Mouse (Mus musculus) adipocyte (in vitro differentiated cells): ENCODE measurements around the gene Tshz2.

ENCODE experiments used
- DNase-seq: peaks from one replicate; pipeline ENCODE4 v3.0.0-alpha.2; 2016; ENCODE audit warnings: low spot score

Tshz2 gene

DNA sequence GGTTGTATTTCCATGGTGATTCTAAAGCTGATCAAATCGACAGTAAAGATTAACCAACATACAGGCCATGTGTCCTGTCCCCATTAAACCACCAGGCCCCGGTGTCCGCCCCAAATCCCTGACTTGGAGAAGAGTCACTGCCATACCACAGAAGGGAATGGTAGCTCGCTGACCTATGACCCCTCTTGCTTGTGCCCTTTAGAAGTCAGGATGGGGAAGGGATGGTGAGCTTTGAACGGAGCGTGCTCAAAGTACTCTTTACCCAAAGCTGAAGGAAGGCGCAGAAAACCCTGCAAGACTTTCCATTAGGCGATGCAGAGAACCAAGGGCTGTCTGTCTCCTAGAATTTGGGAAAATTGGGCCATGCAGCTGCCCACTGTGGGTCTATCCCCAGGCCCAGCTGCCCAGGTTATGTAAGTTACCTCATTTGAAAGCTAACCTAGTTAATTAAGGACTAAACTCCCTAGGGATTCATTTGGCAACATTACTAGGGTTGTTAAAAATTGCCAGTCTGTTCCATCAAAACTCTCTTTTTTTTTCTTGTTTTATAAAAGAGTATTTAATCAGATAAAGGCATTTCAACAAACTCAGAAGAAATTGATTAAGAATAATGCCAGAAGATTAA, 238.7 kb downstream of the Tshz2 start:
- DNase-seq = no peak

DNA sequence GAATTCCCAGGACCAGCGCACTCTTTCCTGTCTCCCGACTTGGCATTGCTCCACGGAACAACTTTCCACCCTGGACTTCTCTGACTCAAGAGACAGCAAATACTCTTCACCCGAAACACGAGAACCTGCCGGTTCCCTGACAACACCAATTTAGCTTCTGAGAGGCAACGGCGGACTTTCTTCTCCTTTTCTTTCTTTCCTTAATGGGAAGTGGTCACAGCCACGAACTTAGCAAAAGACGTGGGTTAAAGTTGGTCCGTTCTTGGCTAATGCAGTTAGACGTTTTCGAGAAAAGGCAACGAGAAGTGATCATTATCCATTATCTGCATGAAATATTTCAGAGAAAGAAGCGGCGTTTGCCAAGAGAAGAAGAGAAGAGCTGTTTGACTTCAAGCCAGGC, 240.6 kb downstream of the Tshz2 start:
- no peak for DNase-seq

DNA sequence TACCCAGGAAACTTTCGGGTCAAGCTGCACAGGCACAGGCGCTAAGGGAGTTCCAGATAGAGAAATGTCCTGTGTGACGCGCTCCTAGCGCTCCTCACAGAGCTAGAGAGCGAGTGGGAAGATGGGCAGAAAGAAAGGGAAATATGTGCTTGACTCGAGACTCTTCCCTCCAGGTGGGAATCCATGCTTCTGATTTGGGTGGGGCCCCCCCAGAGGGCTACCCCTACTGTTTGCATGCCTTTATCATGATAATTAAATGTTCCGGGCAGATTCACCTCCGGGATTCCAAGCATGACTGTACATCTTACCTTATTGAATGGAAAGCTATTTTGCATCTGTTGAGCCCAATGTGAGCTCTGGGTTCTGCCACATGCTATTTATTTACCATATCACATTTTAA, 255.1 kb downstream of the Tshz2 start:
- no peak for DNase-seq

DNA sequence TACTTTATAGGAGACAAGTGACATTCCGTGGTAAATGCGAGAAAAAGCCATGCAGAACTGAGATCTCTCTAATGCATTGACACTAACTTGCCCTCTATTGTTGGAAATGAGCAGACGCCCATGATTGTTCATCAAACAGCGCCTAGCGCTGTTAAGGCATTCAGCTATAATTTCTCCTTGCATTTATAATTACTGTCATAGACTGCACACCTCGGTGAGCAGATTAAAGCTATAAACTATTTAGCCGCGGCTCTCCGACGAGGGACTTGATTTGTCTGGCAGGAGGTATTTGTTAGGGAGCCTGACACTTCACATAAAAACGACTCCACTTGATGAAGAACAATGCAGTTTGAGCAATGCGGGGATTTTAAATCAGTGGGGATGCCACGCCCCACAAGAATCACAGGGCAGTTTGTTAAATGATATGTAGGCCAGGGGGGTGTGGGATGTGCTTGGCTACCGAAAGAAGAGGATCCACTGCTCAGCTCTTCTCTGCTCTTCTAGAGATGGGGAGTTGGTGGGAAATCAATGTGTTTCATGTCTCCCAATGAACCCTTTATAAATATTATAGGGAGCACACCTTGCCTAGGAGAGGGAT, 259.7 kb downstream of the Tshz2 start:
- no peak for DNase-seq

DNA sequence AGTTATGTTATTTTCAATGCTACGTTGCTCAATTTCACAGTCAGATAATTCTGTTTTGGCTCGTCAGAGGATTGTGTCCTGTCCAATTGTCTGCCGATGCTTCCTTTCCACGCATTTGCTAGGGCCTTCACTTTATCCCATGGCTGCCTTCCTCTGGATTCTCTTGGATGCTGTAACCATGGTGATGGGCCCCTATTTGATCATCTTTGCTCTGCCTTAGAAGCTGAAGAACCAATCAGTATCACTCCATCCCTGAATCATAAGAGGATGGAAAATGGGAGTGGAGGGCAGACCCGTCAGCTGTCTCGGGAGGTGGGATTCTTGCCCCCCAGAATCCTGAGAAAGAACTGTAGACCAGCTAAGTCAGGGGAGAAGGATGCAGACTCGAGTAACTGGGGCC, 270.1 kb downstream of the Tshz2 start:
- no peak for DNase-seq

DNA sequence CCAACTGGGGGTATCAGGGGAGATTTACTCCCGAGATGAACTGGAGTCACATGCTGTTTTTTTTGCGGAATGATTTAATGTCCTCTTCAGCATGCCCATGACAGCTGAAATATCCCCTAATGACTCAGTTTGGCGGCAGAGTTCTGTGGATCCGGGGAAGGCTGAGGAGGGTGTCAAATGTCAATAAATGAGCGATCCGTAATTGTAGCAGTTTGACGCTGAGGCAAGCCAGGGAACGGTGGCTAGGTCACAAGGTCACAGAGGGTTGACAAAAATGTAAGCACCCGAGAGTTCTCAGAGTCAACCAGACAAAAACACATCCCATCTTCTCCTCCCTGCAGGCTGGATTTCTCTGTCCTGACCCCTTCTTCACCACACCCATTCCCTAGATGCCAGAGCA, 273.6 kb downstream of the Tshz2 start:
- no peak for DNase-seq

DNA sequence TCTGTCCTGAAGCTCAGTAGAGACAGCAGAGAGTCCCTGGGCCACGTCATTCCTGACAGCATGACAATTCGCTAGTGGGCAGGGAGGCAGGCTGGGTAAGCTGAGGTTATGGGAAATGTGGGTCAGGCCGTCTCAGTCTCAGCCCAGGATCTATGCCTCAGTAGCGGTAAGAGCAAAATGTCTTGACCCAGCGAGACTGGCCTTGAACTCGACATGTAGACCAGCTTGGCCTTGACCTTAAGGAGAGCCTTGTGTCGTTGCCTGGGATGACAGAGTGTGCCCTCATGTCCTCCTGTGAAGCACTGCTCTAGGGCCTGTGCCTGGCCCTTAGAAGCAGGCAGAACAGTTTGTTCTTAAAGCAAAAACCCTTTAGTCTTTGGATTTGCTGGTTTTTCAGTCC, 275.2 kb downstream of the Tshz2 start:
- DNase-seq = no peak

DNA sequence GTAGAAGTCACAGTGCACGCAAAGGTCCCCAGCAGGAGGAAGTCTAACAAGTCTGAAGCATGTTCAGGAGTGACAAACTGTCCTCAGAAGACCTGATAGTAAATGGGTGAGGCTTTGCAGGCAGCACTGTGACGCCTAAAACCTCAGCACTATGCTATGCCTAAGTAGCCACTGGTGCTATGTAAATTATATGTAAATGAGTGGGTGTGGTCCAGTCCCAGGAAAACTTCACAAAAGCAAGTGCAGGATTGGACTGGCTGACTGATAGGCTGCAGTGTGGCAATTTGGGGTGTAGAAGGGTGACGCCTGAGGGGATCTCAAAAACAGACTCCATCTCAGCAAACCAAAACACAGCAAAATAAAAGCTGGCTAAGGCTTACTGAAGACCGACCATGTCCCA, 277.8 kb downstream of the Tshz2 start:
- no peak for DNase-seq

DNA sequence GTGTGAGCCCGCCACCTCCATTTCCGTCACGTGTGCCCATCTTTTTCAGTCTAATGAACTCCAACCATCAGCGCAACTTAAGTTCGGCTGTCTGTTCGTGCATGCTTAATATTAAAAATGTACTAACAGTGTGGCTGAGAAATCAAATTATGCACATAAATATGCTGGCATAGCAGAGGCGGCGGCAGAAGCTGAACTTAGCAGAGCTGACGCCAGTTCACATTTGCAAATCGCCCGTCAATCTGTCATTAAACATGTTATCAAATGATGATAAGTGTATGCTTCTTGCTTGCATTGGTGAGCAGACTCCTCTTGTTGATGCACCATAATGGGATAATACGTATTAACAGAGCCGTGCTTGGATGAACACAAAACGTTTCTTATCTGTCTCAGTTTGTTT, 280.0 kb downstream of the Tshz2 start:
- DNase-seq = no peak

DNA sequence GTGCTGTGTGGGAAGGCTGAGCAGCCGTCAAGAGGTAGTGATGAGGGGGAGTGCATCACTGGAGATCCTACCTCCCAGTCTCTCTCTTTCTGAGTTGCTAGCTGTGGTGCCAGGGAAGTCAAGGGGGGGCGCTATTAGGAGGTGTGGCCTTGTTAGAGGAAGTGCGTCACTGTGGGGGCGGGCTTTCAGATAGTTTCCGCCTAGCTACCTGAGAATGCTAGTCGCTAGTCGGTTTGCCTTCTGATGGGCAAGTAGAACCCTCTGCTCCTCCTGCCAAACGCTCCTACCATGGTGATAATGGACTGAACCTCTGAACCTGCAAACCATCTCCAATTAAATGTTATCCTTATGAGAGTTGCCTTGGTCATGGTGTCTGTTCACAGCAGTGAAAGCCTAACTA, 282.1 kb downstream of the Tshz2 start:
- DNase-seq = no peak

DNA sequence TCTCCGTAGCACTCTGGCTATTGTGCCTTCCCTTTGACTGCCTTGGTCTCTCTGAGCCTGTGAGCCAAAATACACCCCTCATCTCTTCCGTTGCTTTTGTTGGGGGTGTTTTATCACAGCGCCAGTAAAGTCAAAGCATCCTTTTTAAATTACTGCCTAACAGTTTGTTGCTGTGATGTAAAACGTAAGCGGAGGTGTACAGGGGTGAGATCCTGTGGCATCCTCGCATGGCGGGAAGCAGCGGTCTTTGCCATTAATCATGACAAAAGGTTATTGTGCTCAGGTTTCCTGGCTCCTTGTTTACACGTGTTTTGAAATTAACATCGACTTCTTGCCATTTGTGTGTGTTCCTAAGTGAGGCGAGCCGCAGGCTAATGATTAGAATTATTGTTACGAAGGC, 282.5 kb downstream of the Tshz2 start:
- DNase-seq = no peak

DNA sequence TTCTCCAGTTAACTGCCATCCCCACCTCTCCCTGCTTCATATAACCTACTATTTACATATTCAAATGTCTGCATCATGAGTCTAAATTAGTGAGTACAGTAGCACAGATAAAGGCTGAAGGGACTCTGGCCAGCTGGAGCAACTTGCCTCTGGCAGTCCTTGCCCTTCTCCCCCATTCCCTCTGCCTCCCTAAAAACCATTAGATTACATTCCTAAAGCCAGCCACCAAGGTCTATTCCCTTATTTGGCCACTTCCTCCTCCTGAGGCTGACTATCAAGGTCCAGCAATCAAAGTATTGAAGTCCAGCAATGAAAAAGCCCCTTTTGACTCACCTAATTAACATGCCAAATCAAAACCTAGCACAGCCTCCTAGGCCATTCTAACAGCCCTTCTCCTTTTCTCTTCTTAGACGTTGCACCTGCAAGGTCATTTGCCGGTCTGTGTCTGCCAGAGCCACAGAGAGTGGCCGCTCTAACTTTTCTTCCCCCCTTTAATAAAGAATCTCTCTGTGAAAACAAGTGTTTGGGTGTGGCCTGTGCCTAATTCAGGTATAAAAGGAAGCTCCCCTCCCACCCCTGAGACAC, 286.4 kb downstream of the Tshz2 start:
- DNase-seq = no peak

DNA sequence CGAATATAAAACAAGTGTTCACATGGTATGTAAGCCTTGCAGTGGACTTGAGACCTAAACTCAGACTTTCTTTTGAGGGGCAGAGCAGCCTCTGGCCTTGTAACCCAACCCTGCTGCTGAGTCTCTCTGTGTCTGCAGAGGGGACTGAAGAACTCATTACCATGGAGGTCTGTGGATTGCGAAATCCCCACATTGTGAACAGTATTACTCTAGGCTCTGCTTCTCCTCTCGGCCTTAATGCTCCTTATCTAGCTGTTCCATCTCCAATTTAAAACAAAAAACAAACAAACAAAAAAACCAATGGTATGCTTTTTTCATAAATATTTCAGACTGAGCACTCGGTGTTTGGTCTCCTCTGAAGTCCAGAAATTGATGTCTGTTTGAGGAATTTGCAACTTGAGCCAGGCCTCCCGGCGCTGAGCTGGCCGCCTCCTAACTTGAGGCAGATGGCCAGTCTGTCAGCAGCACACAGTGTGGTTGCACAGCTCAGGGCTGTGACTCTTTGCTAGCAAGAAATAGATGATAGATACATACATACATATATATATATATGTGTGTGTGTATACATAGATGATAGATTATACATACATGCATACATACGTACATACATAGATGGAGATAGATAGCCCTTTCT, 291.5 kb downstream of the Tshz2 start:
- no peak for DNase-seq

DNA sequence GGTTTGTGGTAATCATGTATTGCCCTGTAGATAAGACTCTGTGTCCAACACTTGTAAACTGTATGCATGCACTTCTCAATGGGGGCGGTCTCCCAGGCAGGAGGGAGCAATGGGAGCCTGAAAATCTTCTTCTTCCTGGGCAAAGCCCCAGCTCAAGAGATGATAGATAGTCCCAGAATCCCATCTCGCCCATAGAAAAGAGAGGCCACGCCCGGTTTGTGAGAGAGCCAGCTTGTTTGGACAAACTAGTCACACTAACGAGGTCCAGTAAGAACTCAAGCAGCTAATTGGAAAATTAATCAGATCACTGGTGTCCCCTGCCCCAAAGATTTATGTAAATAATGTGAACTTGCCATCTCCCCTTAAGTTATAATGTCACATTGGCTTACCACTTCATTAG, 292.7 kb downstream of the Tshz2 start:
- peak; percentile 2 for DNase-seq

DNA sequence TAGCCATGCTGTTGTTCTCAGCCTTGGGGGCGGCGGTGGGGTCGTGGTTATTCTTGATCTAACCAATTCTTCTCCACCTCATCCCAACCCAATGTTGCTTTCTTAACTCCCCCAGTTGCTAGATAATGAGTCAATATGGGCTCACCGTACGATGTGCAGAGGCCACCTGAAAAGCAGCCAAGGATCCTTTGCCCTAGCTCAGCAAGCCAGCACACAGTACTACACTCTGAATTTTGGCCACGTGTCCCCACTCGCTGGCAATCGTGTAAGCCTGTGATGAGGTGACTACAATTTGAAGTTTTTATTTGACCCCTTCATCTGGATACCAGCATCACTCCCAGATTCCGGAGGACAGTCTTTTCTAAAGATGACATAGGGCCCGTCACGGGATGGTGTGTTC, 293.2 kb downstream of the Tshz2 start:
- DNase-seq = peak; percentile 59

DNA sequence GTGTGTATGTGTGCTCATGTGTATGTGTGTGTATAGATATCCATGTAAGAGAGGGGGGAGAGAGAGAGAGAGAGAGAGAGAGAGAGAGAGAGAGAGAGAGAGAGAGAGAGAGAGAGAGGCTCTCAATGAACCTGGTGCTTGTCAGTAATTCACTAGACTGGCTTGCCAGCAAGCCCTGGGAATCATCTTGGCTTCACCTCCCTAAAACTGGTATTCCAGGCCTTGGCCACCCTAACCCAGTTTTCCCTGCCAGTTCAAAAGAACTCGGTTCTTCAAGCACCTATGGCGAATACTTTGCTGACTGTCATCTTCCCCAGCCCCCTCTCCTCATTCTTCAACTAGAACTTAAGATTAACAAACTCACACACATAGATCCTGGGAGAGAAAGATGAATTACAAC, 294.6 kb downstream of the Tshz2 start:
- no peak for DNase-seq

DNA sequence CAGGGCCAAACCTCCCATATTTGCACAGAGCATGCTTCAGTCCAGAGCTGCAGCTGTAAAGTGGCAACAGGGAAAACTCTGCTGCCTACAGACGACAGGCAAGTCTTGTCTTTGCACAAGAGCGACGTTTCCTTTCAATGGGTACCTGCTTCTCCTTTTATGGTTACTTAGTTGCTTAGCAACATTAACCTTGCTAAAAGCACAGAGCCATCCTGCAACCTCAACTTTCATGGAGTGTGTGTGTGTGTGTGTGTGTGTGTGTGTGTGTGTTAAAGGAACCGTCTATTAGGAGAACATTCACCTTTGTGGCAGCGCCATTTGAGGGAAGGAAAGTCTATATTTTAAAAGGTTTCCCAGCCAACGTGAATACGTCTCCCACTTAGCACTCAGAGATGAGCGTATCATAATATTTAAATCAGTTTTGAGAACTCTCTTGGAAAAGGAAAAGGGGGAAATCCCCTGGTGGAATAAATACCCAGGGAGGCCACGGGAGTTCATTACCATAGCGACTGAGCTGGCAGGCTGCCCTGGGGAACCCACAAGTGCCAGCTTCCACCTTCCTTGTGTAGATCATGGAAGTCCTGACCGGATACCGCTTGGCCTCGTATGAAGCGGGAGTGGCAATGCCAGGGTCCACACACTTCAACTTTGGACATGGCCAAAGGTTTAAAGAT, 295.8 kb downstream of the Tshz2 start:
- no peak for DNase-seq

DNA sequence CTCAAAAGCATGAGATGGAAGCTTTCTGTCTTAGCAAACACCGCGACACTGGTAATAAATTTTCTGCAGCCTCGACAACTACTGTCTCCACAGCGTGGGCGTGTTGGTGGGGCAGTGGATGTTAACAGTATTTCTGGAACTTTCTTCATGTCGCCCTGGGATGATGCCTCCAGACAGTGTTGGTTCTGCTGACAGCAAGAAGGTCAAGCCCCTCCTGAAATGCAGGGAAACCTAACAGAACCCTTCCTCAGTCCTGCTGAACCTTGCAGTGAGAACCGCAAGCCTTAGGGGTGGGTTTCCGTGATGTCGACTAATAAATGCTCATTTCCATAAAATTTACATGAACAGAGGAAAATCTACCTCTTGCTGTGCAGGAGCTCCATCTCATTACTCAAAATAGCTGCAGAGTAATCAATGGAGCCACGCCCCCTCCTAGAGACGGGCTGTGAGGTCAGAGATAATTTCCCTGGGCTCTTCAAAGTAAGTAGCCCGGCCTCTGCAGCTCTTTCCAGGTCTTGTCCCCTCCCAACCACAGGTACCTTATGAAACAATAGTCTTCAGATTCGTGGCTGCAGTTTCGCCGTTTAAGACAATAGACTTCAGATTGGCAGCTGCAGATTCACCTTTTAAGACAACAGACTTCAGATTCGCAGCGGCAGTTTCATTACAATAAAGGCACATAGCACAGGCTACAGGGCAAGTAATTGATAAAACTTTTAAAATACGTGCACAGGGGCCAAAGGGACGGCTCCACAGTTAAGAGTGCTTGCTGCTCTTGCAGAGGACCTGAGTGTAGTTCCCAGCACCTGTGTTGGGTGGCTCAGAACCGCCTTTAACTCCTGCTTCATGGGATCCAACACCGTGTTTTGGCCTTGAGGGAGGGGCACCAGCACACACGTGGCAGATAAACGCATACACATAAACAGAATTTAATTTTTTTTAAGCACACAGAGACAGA, 297.0 kb downstream of the Tshz2 start:
- DNase-seq = peak; percentile 12

DNA sequence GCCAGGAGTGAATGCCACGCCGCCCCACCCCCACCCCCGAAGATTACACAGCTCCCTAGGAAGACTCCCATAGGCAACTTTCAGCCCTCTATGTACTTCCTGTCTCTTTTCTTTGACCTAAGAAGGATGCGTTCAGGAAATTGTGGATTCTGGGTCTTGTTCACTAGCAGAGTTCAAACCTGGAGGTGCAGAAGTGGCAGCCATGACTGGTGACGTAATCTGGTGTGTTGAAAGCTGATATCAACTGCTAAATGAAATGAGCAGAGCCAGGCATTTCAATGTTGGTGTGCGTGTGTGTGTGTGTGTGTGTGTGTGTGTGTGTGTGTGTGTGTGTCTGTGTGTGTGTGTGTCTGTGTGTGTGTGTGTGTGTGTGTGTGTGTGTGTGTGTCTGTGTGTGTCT, 302.8 kb downstream of the Tshz2 start:
- DNase-seq = no peak

DNA sequence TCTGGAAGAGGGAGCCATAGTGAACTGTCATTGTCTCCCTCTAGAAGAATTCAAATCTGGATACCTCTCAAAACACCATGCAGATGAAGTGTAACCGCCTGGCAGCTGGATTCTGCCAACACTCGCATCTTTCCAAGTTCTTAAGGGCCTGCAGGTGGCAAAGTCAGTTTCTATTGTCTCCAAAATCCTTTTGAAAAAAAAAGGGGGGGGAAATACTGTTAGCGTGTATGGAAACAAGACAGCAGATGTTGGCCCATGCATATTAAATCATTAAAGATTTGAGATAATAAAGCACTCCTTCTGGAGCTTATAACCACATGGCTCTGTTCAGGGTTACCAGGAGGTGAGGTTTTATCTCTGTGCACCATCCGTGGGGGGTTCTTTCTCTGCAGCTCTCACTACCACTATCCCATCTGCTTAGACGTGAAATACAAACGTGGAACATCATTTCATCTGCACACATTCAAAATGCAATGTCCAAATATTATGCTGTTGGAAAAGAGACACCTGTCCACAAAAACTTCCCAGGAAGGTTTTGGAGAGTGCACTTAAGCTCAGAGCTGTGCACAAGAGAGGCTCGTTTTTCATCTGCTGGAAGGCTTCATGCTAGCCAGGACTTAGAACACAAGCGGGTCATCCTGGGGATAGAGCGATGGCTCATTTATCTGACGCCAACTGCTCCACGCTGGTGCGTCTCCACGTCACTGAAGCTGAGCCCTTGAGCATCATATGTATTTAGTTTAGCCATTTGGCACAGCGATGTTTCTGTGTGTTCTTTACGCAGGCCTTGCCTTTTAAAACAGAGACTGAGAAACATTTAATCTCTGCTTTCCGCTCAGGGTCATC, 307.7 kb downstream of the Tshz2 start:
- no peak for DNase-seq

DNA sequence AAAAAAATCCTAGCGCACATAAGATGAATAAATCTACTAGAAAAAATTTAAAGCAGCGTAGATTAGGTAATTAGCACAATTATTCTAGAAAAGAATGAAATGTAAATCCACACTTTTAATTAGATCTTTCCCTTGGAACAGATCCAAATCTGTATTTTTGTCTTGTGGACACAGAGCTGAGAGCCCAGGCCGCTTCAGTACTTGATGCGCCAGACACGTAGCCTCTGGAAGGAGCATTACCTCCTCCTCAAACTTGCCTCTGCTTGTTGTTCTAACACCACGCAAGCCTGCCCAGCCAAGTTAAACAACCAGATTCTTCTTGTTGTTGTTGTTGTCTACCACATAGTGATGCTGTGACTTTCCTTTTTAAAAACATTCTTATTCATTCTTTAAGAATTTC, 310.9 kb downstream of the Tshz2 start:
- no peak for DNase-seq
